Mouse (Mus musculus): Measurements from ENCODE around the gene Spsb1.

Gene Spsb1

DNA sequence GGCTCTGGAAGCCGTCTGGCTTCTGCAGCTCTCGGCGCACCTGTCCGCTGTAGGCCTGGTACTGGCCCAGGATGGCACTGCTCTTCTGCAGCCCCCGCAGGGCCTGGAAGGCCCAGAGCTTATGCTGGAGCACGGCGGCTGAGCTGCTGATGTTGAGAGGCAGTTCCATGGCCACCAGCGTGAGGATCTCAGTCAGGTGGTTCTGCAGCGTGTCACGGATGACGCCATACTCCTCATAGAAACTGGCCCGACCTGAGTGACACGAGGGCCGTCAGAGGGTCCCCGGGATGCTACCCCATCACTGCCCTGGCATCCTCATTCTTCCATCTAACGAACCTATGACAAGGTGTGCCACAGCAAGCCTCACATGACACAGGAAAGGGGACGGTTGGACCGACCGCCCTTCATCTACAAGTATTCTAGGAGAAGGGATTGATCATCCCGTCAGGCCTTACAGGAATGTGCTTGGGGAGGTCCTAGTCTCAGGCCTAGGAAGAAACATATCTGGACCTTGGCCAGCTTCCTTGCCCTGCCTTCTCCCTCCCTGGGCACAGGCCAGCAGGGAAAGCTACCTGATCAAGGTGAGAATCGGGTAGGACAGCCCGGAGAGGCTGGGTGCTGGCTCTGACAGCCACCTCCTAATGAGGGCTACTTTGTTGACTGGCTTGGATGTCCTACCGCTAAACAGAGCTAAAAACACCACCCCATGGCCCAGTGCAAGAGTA is 29.2 kb upstream of the Spsb1 start:
- no peak for DNase-seq

DNA sequence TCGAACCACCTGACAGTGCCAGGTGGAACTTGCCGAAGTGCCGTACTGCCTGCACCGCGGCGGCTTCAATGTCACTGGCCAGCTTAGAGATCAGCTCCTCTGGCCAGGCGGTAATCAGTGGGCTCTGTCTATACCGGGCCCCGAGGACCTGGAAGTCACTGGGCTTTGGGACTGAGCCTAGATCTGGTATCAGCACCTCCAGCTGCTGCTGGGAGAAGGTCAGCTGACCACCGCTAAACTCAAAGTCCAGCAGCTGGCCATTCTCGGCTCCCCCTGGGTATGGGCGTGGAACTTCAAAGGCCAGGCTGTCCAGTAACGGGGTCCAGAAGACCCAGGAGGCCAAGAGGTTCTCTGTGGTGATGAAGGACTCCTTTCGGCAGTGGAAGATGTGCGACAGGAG is 27.3 kb upstream of the Spsb1 start:
- DNase-seq = no peak

DNA sequence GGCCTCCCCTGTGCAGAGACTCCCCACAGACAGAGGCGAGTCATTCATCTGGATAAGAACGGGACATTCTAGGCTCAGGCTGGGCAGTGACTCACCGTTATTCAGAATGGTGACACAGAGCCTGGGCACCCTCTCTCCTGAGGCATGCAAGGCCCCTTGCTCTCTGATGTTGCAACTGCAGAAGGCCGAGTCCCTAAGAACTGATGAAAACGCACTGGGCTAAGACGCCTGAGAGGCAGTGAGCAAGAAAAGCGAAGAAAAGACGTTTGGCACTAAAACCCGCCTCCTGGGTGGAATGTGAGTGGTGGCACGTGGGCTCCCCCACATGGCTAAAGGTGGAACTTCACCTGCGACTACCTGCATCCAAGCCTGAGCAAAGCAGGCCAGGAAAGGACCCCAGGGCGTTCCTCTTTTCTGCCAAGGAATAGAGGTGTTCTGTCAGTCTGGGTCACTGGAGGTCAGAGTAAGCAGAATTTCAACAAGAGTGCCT is 25.0 kb upstream of the Spsb1 start:
- DNase-seq = peak; percentile 83

DNA sequence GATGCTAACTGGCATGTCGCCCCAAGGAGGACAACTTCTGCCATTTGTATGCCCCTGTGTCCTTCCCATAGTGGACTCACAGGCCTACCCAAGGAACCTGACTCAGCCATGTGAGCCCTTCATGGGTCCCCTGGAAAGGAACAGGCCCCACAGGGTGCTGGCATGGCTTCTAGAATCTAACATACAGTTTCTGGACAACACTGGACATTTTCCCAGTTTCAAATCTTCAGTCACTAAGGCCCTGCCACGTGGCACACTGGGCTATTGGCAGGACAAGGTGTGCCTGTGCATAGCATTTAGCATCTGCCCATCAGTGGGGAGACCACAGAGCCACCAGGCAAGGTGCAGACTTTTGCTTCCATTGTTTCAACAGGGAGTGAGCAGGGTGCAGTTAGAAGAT is 24.0 kb upstream of the Spsb1 start:
- DNase-seq = no peak

DNA sequence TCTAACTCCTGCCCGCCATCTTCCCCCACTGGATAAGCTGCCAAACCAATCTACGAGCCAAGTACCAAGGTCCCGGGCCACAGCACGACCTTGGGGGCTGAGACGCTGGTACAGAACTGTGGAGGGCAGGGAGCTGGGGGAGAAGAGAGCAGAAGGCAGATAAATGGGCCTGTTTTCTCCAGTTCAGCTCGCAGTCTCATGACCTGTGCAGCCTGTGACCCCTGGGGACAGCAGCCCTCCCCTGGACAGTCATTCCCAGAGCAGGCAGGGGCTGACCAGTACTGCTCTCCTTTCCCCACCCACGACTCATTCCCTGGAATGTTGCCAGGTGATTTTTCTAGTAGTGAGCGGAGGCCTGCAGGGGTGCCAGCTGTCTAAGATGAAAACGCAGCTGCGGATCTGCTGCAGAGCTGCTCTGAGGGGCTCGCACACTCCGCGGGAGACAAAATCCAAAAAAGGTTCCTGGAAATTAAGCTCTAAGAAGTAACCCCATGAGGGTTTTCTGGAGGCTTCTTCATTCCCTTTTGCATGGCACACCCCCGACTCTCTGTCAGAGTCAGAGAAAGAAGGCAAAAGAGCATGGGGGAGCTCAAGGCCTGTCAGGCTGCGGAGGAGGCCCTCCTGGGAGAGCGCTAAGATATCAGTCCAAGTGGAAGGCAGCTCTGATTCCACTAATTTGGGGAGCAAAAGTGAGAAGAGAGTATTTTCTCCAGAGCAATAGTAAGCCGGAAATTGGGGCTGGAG is 23.1 kb upstream of the Spsb1 start:
- DNase-seq = no peak

DNA sequence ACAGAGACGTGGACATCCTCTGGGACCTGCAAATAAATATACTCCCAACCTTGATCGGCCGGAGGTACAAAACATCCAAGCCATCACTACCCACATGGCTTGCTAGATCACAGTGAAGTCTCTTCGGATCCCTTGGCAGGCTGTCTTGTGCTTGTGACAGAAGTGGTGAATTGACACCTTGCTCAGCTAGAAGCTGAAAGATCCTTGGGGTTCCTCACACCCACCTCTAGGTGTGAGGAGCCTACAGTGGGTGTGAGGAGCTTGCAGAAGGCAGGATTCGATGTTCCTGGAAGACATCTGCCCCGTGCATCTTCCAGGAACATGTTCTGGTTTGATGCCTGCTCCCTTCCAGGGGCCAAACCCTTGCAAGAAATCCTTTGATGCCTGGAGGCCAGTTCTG is 22.3 kb upstream of the Spsb1 start:
- no peak for DNase-seq

DNA sequence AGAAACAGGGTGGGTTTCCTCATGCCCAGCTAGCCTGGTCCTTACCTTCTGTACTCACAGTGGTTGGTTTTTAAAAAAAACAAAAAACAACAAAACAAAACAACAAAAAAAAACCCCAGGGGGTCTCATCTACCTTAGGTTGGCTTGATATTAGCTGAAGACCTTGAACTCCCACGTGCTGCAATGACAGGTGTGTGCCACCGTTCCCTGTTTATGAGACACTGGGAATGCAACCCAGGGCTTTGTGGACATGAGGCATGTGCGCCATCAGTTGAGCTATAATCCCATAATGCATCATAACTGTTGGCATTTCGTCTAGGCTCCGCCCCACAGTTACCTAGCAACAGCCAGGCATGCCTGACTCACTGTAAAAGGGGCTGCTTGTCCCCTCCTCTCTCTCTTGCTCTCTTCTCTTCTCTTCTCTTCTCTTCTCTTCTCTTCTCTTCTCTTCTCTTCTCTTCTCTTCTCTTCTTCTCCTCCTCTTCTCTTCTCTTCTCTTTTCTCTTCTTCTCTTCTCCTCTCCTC is 20.9 kb upstream of the Spsb1 start:
- no peak for DNase-seq

DNA sequence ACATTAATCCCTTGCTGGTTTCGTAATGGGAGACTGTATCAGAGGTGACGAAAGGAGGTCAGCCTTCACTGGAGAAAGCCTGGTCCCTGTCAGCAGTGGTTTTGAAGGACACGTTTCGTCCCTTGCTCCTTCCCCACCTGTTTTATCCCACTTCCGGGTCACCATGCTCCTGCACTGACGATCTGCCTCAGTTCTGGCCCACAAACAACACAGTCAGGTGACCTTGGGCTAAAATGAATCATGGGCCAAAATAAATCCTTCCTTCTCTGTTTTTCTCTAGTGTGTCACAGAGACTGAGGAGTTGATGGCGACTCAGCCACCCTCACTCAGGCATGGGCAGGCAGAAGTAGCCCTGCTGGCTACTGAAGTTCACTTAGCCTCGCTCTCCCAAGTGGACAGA is 20.4 kb upstream of the Spsb1 start:
- DNase-seq = no peak

DNA sequence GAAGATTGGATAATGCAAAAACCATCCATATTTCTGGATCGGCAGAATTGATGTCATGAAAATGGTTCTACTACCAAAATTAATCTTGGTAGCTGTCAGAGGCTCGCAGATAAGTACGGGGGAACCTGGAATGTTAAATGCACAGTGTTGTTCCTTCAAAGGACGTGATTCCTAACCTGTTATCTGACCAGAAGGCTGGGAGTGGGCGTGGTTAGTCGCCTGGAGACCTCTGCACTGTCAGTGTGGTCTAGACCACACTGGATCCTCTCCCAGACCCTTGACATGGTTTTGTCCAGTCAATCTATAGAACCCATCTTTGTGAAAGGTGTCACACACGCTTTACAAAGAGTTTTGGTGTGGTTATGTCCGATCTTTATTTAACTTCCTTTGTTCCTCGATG is 16.6 kb upstream of the Spsb1 start:
- DNase-seq = no peak

DNA sequence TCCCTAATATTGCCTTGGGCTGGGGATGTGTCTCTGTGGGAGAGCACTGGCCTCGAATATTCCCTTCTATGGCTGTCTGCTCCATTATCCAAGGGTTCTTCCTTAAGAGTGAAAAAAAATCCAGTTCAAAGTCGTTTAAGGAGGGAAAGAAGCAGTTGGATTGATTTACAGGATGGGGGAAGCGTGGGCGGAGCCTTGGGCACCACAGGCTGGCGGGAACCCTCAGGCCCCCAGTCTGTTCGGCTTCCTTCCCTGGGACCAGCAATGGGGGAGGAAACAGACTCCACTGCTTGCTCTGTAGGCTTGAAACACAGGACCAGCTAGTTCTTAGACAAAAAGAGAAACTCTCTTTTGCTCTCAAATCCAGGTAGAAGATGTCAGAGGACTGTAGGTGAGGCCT is 13.7 kb upstream of the Spsb1 start:
- no peak for DNase-seq

DNA sequence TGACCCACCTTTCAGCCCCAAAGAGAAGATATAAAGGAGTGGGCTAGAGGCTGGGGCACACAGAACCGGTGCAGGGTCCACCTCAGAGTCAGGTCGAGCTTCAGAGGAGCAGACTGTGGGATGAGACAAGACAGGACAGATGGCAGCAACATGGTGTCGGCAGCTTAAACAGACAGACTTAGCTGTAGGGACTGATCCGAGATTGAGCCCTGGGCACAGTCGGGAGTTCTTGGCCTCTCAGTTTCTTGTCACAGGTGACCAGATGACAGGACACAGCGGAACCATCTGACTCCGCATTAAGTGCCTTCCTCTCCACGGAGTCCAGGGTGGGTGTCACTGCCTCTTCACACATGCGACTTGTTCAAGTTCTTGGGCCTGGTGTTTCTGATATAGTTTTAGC is 12.1 kb upstream of the Spsb1 start:
- DNase-seq = no peak

DNA sequence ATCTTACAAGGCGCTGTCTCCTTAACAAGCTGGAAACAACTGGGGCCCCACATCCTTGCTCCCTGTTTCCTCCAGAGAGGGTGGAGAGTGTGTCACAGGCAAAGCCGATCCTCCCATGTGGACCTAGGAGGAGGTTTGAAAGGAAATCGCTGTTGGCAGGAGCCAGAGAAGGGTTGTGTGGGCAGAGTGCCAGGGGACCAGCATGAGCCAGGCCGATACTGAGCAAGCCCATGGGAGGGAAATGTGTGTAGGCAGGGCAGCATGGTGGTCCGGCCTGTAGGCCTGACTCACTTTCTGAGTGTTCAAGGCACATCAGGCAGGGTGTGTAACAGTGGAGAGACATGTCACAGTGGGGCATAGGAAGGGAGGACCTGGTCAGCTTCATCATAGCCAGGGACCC is 11.4 kb upstream of the Spsb1 start:
- peak; percentile 79 for DNase-seq

DNA sequence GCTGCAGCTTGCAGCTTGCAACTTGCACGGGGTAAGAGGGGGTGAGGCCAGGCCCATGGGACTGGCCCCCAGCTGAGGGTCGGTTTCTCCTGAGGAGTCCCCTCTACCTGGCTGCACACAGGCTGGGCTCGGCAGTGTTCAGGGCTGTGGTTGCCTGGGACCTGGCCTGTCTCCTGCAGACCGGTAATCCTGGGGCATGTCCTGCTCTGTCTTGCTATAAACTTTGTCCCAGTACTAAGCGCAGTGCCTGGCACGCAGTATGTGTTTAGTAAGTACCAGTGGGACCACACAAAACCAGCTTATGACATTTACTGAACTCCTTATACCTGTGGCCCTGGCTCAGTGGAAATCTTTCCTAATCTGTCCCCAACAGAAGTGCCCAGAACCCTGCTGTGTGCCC is 10.8 kb upstream of the Spsb1 start:
- DNase-seq = no peak

DNA sequence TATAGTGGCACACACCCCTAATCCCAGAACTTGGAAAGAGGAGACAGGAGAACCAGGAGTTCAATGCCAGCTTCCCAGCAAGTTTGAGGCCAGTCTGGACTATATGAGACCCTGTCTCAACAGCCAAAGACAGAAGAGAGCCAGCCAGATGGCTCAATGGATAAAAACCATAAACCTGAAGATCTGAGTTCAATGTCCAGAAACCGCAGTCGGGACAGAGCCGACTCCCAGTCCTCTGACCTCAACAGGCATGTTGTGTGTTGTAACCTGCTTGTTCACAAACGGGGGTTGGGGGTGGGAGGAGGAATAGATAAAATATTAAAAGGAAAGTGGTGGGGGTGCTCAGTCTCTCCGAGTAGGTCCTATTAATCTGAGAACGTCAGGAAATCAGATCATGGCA is 10.4 kb upstream of the Spsb1 start:
- DNase-seq = no peak

DNA sequence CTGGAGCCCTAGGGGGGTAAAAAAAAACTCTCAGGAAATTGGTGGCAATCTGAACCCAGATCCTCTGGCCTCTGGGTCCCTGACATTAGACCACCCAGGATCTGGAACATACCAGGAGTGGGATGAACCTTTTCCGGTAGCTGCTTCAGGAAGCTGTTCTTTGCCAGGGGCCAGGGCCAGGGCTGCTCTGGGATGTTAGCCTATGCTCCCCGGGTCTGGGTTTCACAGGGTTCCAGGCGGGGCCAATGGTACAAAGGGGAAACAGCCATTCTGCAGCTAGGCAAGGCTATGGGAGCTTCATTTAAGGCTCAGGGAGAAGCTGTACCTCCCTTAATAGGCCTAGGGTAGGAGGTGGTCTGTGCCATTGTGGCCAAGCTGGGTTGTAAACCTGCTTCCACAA is 9.9 kb upstream of the Spsb1 start:
- DNase-seq = no peak

DNA sequence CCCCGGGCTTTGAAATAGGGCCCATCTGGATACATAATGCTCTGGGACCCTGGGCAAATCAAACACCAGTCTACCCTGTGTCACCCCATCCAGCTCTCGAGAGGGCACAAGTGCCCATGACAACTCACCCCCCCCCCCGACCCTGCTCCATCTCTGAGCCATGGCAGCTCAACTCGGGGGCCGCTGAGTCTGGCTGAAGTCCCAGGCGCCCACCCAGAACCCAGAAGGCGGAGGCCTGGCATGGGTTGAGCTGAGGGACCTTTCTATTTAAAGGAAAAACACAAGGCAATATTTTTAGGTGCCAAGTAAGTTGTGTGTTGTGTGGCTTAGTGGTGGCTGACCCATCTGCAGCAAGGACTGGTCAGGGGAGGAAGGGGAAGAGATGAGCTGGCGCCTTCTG is 9.4 kb upstream of the Spsb1 start:
- DNase-seq = no peak

DNA sequence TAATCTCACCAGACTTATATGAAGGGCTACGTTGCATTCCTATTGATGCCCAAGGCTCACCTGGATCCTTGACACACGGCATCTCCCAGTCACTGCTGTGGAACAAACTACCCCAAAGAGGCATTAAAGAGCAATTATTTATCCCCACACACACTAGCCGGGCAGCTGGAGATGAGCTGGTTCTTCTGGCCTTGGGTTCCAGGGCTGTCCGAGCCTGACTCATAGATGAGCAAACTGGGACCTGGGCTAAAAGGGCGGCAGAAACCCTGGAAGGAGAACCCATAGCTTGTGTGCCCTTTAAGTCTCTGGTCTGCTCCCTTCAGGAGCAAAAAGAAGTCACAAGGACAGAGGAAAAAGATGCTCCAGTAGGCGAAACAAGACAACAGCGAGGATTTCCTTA is 5.5 kb upstream of the Spsb1 start:
- DNase-seq = no peak

DNA sequence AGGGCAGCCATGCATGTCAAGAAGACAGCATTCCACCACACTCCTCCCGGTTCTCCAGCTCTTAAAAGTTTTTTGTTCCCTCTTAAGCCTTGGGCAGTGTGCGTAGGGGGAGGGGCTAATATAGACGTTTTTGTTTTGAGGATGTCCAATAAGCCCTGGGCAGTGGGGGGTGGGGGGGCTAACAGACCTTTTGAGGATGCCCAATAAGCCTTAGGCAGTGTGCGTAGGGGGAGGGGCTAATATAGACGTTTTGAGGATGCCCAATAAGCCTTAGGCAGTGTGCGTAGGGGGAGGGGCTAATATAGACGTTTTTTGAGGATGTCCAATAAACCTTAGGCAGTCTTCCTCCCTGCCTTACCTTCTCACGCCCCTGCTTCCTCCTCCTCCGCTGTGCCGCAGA is 5.0 kb upstream of the Spsb1 start:
- DNase-seq = no peak

DNA sequence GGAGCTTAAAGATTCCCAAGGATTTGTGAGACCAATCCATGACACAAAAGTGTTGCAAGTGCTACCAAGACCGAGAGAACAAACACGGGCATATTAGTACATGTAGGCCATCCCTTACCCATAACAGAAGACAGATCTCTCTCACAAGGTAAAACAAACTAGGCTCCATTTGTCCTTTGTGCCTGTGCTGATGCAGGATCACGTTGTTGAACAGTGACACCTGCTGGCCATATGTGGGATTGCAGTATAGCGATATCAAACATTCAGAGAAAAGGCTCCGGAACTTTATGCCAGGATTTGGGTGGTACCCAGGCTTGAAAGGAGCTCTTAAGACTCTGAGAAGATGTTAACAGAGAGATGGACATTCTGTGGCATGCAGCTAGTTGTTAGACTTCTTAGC is 3.7 kb upstream of the Spsb1 start:
- peak; percentile 85 for DNase-seq

DNA sequence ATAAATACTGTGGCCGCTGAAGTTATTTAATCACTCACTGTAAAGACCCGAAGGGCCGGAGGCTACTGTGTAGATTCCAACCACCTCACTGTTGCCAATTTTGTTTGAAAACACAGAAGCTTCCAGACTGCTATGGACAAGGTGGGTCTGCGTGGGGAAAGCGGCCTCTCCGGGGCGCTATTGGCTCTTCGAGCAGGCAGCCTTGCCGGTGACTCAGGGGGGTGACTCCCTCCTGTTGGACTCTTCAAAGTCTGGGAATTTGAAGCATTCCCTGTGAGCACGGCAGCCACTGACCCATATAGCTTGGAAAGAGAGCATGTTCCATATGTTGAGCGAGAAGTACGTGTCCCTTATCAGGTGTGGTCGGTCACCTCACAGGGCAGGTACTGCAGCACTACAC is 1.2 kb upstream of the Spsb1 start:
- DNase-seq = no peak

DNA sequence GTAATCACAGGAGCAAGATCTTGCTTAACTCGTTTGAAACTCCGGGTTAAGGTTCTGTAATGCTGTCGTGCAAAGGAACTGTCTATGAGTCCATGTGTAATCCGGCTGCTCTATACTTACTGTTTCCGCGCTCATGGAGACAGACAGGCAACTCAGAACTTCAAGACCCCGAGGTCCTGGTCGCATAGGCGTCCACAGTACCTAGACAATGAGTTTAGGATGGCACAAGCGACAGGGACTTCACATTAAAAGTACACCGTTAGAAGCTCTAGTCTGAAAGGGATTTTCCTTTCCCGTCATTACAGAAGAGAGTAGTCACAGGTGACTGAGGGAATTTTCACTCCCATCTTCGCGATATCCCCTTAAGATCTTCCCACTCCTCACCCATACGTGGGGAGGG is 788 bp upstream of the Spsb1 start:
- no peak for DNase-seq

DNA sequence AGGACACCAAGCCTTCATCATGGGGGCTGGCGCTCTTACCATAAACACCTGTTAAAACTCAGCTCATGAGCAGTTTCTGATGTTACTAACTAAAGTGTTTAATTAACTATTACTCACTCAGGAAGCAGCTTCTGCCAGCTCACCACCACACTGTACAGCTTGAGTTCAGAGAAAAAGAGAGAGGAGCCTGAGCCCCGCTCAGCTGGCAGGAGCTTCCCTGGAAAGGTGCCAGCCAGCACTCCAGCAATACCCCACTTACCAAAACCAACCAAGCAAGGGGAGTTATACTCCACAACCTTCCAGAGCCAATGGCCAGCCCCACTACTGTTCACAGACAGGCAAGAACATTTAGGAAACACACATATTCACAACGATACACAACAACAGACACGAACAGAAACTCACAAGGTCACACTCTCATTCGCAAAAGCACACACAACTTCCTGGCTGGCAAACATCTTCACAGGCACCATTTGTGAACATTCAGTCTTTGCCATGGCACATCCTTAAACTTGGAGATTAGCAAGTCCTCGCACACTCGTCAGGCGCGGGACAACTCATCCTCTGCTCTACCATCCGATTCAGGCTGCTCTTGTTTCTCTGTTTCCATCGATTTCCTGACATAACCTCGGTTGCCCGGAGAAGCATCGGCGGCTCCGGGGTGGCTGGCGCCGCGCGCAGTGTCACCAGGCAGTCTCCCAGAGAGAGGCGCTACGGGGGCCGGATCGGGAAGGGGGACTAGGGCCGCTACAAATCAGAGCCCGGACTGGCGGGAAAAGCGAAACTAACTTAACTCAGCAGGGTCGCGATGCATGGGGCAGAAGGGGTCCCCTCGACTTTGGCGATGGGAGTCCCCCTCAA is 992 bp downstream of the Spsb1 start:
- DNase-seq = peak; percentile 54

DNA sequence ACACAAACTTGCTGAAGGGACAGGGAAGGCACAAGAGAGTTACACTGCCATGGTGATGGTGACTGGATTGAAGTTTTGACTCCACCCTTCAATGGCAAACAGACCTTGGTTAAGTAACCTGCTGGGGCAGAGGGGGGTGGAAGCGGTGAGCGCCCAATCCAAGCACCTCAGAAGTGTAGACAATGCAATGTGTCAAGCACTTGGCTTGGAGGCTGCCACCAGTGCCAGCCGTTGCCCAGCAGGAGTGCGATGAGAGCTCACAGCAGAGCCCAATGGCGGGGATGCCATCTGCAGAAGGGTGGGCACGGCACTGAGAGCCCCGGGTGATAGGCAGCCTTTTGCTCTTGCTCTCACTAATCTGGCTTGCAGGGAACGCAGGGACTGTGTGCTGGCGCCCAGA is 2.6 kb downstream of the Spsb1 start:
- no peak for DNase-seq

DNA sequence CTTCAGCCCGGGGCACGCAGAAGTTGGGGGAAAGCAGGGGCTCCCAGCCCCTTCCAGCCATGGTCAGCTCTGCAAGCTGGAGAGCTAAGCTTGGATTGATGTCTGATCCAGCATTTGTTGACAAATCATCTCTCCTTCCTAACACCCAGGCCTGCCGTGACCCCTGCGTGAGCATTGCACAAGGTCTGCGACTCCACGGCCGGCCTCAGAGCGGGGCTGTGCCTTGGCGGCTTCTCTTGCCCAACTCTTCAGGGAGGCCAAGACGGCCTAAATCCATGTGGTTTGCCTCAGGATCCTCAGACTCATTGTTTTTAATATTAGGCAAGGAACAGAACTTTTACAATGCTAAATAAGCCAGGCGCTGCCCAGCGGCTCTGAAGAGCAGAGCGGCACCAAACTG is 3.6 kb downstream of the Spsb1 start:
- DNase-seq = peak; percentile 56
